Mouse (Mus musculus) erythroblast, embryonic 14.5 days (primary cell): ENCODE results near the gene Slc8a1. TPM values are rescaled to one million over a fixed set of nuclear protein-coding genes. Genes with fewer than 3 reads are reported as not detected.

Experiments
- H3K27me3 ChIP-seq: 2 replicates; pipeline ENCODE4 v1.6.1; 2012; ENCODE audit warnings: inconsistent platforms; ENCODE audit not compliant: control insufficient read depth
- H3K36me3 ChIP-seq: 2 replicates; pipeline ENCODE4 v1.6.1; 2012; ENCODE audit warnings: mild to moderate bottlenecking, inconsistent platforms; ENCODE audit not compliant: control insufficient read depth
- H3K4me1 ChIP-seq: 2 replicates; pipeline ENCODE4 v1.6.1; 2012; ENCODE audit warnings: inconsistent platforms; ENCODE audit not compliant: control insufficient read depth
- H3K4me3 ChIP-seq: replicated peaks from 2 replicates; pipeline ENCODE3; 2012; ENCODE audit warnings: moderate library complexity, mild to moderate bottlenecking, inconsistent platforms
- H3K9me3 ChIP-seq: 2 replicates; pipeline ENCODE4 v1.6.1; 2012; ENCODE audit warnings: low read length, inconsistent platforms, mixed read lengths; ENCODE audit not compliant: control insufficient read depth
- GATA1 ChIP-seq: IDR thresholded peaks from 2 replicates; pipeline ENCODE4 v1.6.1; 2012; ENCODE audit warnings: low read length, inconsistent platforms, mixed read lengths
- TAL1 ChIP-seq: IDR thresholded peaks from 3 replicates; pipeline ENCODE4 v1.6.1; 2012; ENCODE audit warnings: low read length, inconsistent platforms, mixed read lengths
- polyA plus RNA-seq: library from polyadenylated mRNA; stranded (reverse); fragments of >175 nt; gene quantifications from 2 replicates; pipeline ENCODE4 v1.2.3, GENCODE M21; 2012

Slc8a1 gene
- polyA plus RNA-seq, 1 experiment: not detected

- H3K9me3 ChIP-seq: no peaks in the 10 kb centered on the region
- no peaks in the 10 kb centered on the region for H3K27me3 ChIP-seq
- no peak overlapping the region for H3K4me3 ChIP-seq
- no peaks in the 10 kb centered on the region for H3K36me3 ChIP-seq
- TF ChIP-seq GATA1 (no peak), TAL1 (no peak)
- no peaks in the 10 kb centered on the region for H3K4me1 ChIP-seq
These were observed 186.1 kb downstream of the Slc8a1 start for GRCm38 (mm10) chr17:81551856-81552635.

GRCm38 (mm10) chr17:81550864-81551263 lies 187.3 kb downstream of the Slc8a1 start:
- no peaks in the 10 kb centered on the region for H3K9me3 ChIP-seq
- no peaks in the 10 kb centered on the region for H3K27me3 ChIP-seq
- no peaks in the 10 kb centered on the region for H3K36me3 ChIP-seq
- TF ChIP-seq TAL1 (no peak), GATA1 (no peak)
- H3K4me1 ChIP-seq: no peaks in the 10 kb centered on the region
- H3K4me3 ChIP-seq: no peak overlapping the region

GRCm38 (mm10) chr17:81548016-81548415 lies 190.2 kb downstream of the Slc8a1 start:
- H3K4me3 ChIP-seq: no peak overlapping the region
- H3K4me1 ChIP-seq: no peaks in the 10 kb centered on the region
- H3K27me3 ChIP-seq: no peaks in the 10 kb centered on the region
- no peaks in the 10 kb centered on the region for H3K9me3 ChIP-seq
- no peaks in the 10 kb centered on the region for H3K36me3 ChIP-seq
- TF ChIP-seq GATA1 (no peak), TAL1 (no peak)

GRCm38 (mm10) chr17:81546525-81546924 lies 191.7 kb downstream of the Slc8a1 start:
- no peaks in the 10 kb centered on the region for H3K36me3 ChIP-seq
- H3K27me3 ChIP-seq: no peaks in the 10 kb centered on the region
- H3K4me1 ChIP-seq: no peaks in the 10 kb centered on the region
- H3K4me3 ChIP-seq: no peak overlapping the region
- H3K9me3 ChIP-seq: no peaks in the 10 kb centered on the region
- TF ChIP-seq TAL1 (no peak), GATA1 (no peak)

GRCm38 (mm10) chr17:81546012-81546411 lies 192.2 kb downstream of the Slc8a1 start:
- Histone ChIP-seq H3K9me3 (no peaks in the 10 kb centered on the region), H3K4me1 (no peaks in the 10 kb centered on the region), H3K36me3 (no peaks in the 10 kb centered on the region), H3K4me3 (no peak overlapping the region), H3K27me3 (no peaks in the 10 kb centered on the region)
- no peak for TF ChIP-seq TAL1
- TF ChIP-seq GATA1: no peak

GRCm38 (mm10) chr17:81544926-81545325 lies 193.3 kb downstream of the Slc8a1 start:
- Histone ChIP-seq H3K4me1 (no peaks in the 10 kb centered on the region), H3K27me3 (no peaks in the 10 kb centered on the region), H3K9me3 (no peaks in the 10 kb centered on the region), H3K36me3 (no peaks in the 10 kb centered on the region), H3K4me3 (no peak overlapping the region)
- TF ChIP-seq GATA1: no peak
- TF ChIP-seq TAL1: no peak

- Histone ChIP-seq H3K4me1 (no peaks in the 10 kb centered on the region), H3K36me3 (no peaks in the 10 kb centered on the region), H3K4me3 (no peak overlapping the region), H3K27me3 (no peaks in the 10 kb centered on the region), H3K9me3 (no peaks in the 10 kb centered on the region)
- TF ChIP-seq GATA1 (no peak), TAL1 (no peak)
These were observed 195.6 kb downstream of the Slc8a1 start for GRCm38 (mm10) chr17:81542313-81543185.

- no peak for TF ChIP-seq GATA1
- TF ChIP-seq TAL1: no peak
- Histone ChIP-seq H3K9me3 (no peaks in the 10 kb centered on the region), H3K4me1 (no peaks in the 10 kb centered on the region), H3K36me3 (no peaks in the 10 kb centered on the region), H3K4me3 (no peak overlapping the region), H3K27me3 (no peaks in the 10 kb centered on the region)
These were observed 199.7 kb downstream of the Slc8a1 start for GRCm38 (mm10) chr17:81538163-81539160.
